Mouse (Mus musculus) bone marrow macrophage, adult 2 months (primary cell): ENCODE results near the gene Oas2.

Experiments
- CTCF ChIP-seq: IDR thresholded peaks from 2 replicates; pipeline ENCODE4 v1.5.1; 2012; ENCODE audit warnings: low read depth, mild to moderate bottlenecking, low read length, moderate library complexity
- POLR2A ChIP-seq: IDR thresholded peaks from 2 replicates; pipeline ENCODE4 v1.6.1; 2012; ENCODE audit warnings: mild to moderate bottlenecking, low read depth, low read length, borderline replicate concordance

DNA sequence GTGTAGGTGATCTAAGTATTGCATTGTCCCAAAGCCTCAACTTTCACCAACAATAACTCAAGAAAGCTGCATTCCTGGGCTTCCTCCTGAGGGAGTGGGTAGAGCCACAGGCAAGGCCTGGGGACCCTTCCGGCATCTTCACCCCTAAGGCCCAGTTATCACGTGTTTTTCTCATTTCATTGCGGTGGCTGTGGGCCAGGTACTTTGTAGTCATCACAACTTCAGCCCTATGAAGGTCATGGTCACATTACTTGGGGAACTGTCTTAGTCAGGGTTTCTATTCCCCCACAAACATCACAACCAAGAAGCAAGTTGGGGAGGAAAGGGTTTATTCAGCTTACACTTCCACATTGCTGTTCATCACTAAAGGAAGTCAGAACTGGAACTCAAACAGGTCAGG is 3.1 kb upstream of the Oas2 start:
- TF ChIP-seq POLR2A: no peak
- TF ChIP-seq CTCF: no peak
